Mouse (Mus musculus) megakaryocyte, embryonic 14.5 days (primary cell): ENCODE data around the gene Mxi1.

Source experiments
- FLI1 ChIP-seq: IDR thresholded peaks from 2 replicates; pipeline ENCODE4 v1.6.1; 2012; ENCODE audit warnings: low read length, inconsistent platforms, mixed read lengths
- GATA1 ChIP-seq: IDR thresholded peaks from 3 replicates; pipeline ENCODE4 v1.6.1; 2012; ENCODE audit warnings: mixed read lengths, low read length, inconsistent platforms, borderline replicate concordance

GRCm38 (mm10) chr19:53320264-53321110 lies 10.2 kb downstream of the Mxi1 start:
- TF ChIP-seq GATA1 (no peak), FLI1 (no peak)
